ENCODE assay signal across 7 mouse cellular contexts in genomic region chr6:149188041-149188924, GRCm38 (mm10). TPM values are rescaled to one million over a fixed set of nuclear protein-coding genes. Genes with fewer than 3 reads are reported as not detected.
DNase-seq lines count a peak whose midpoint lies in the region; ATAC-seq and TF ChIP-seq lines count a peak whose summit lies in the region.

Gene Amn1 (minus strand): TSS chr6:149188712.

- H3K9me3 ChIP-seq in embryonic facial prominence, embryonic 10.5 days = no peaks in the 10 kb centered on the region
- no peaks in the 10 kb centered on the region for H3K9me3 ChIP-seq in intestine, postnatal 0 days (ENCODE audit: control insufficient read depth)
- no peaks in the 10 kb centered on the region for H3K9me3 ChIP-seq in midbrain, embryonic 12.5 days

- no peaks in the 10 kb centered on the region for H3K27me3 ChIP-seq in embryonic facial prominence, embryonic 10.5 days (replicated peaks; ENCODE audit: low read depth, poor library complexity, severe bottlenecking)
- no peaks in the 10 kb centered on the region for H3K27me3 ChIP-seq in intestine, postnatal 0 days (replicated peaks; ENCODE audit: control insufficient read depth, insufficient read depth, low read length)
- no peaks in the 10 kb centered on the region for H3K27me3 ChIP-seq in midbrain, embryonic 12.5 days
- no peaks in the 10 kb centered on the region for H3K27me3 ChIP-seq in small intestine, adult 2 months (ENCODE audit: control insufficient read depth, insufficient read depth, low read length)

- peak within 1 kb of the TSS; percentile 78 for H3K4me3 ChIP-seq in embryonic facial prominence, embryonic 10.5 days
- H3K4me3 ChIP-seq in intestine, postnatal 0 days (ENCODE audit: low read depth, low read length) = peak within 1 kb of the TSS; percentile 86
- peak within 1 kb of the TSS; percentile 85 for H3K4me3 ChIP-seq in midbrain, embryonic 12.5 days
- H3K4me3 ChIP-seq in small intestine, adult 2 months (ENCODE audit: low read depth, low read length) = peak within 1 kb of the TSS; percentile 86

- H3K27ac ChIP-seq in embryonic facial prominence, embryonic 10.5 days (replicated peaks) = peak within 1 kb of the TSS; percentile 97
- peak within 1 kb of the TSS; percentile 94 for H3K27ac ChIP-seq in intestine, postnatal 0 days (ENCODE audit: low read depth, low read length)
- peak within 1 kb of the TSS; percentile 95 for H3K27ac ChIP-seq in midbrain, embryonic 12.5 days (replicated peaks)
- H3K27ac ChIP-seq in small intestine, adult 2 months (ENCODE audit: insufficient read depth, low read depth, low read length) = peak within 1 kb of the TSS; percentile 97

- intact Hi-C loops in left cerebral cortex, postnatal 4 days (cut with DNase I) = no loop called here

- H3K4me2 ChIP-seq in intestine, postnatal 0 days (replicated peaks; ENCODE audit: low read depth) = peak within 1 kb of the TSS; percentile 82
- H3K4me2 ChIP-seq in midbrain, embryonic 12.5 days (replicated peaks) = peak within 1 kb of the TSS; percentile 60

- WGBS in embryonic facial prominence, embryonic 10.5 days = under 1% methylated on average over 34 of the region's 34 CpGs
- WGBS in intestine, postnatal 0 days = under 1% methylated on average over 34 of the region's 34 CpGs
- WGBS in midbrain, embryonic 12.5 days = under 1% methylated on average over 34 of the region's 34 CpGs
- WGBS in small intestine, adult 2 months = under 1% methylated on average over 34 of the region's 34 CpGs

- peaks cover 14% of the 10 kb centered on the region for H3K4me1 ChIP-seq in embryonic facial prominence, embryonic 10.5 days
- H3K4me1 ChIP-seq in intestine, postnatal 0 days (replicated peaks; ENCODE audit: control insufficient read depth, insufficient read depth, low read length) = 0 out of 2 replicates have a peak, but pooled peaks cover 3% of the 10 kb centered on the region
- peaks cover 17% of the 10 kb centered on the region for H3K4me1 ChIP-seq in midbrain, embryonic 12.5 days
- peaks cover 10% of the 10 kb centered on the region; the same call in 1 of the 2 replicates for H3K4me1 ChIP-seq in small intestine, adult 2 months (ENCODE audit: control insufficient read depth, insufficient read depth, insufficient read length, low read length)

- H3K9ac ChIP-seq in intestine, postnatal 0 days (ENCODE audit: low read depth, low read length) = peak within 1 kb of the TSS; percentile 95
- H3K9ac ChIP-seq in midbrain, embryonic 12.5 days (replicated peaks) = peak within 1 kb of the TSS; percentile 93

- ATAC-seq in intestine, postnatal 0 days = peak; percentile 94
- peak; percentile 99 for ATAC-seq in midbrain, embryonic 12.5 days (ENCODE audit: low FRiP score, low read depth)

- DNase-seq in adrenal gland, postnatal 10 days = peak; percentile 96
- DNase-seq in embryonic facial prominence, embryonic 10.5 days (ENCODE audit: low spot score) = peak; percentile 96
- peak; percentile 84 for DNase-seq in gonadal fat pad, adult 2 months (ENCODE audit: low read depth)
- DNase-seq in left cerebral cortex, postnatal 4 days = peak; percentile 97

- TF ChIP-seq CTCF in intestine, postnatal 0 days (IDR thresholded peaks at IDR 0.05; ENCODE audit: low read depth) = peak; percentile 47; the same call in 1 of the 2 replicates
- TF ChIP-seq CTCF in small intestine, adult 2 months (IDR thresholded peaks at IDR 0.05; ENCODE audit: extremely low read depth, insufficient read length, insufficient replicate concordance, low read depth, low read length) = no peak

- H3K36me3 ChIP-seq in embryonic facial prominence, embryonic 10.5 days (replicated peaks) = peaks cover 27% of the 10 kb centered on the region
- no peaks in the 10 kb centered on the region; the same call in 1 of the 2 replicates for H3K36me3 ChIP-seq in intestine, postnatal 0 days (ENCODE audit: control insufficient read depth, insufficient read depth)
- peaks cover 2% of the 10 kb centered on the region; the same call in 1 of the 2 replicates for H3K36me3 ChIP-seq in midbrain, embryonic 12.5 days
- H3K36me3 ChIP-seq in small intestine, adult 2 months (ENCODE audit: control insufficient read depth, insufficient read depth, low read length) = peaks cover 11% of the 10 kb centered on the region

- peak; percentile 96; the same call in 1 of the 2 replicates for TF ChIP-seq POLR2A in small intestine, adult 2 months (IDR thresholded peaks at IDR 0.05; ENCODE audit: low read depth, low read length)

RNA-seq across cellular contexts. Expression of gene Amn1, which starts in this region (rescaled TPM):
- total RNA-seq in adrenal gland, postnatal 10 days (2021) = 10 to 100 TPM; 25.0 to 26.0 TPM
- 40.2 and 45.1 TPM in 2 replicates for polyA plus RNA-seq in embryonic facial prominence, embryonic 10.5 days (2016; fragmentation: Nextera tagmentation; extraction: Ambion mirVana)
- polyA plus RNA-seq in gonadal fat pad, adult 2 months (2012; rRNA removed) = 10.0 and 10.7 TPM in 2 replicates
- polyA plus RNA-seq in intestine, postnatal 0 days (2015; fragmentation: Nextera tagmentation; extraction: Ambion mirVana) = 17.4 and 20.5 TPM in 2 replicates
- total RNA-seq in left cerebral cortex, postnatal 4 days (2021) = 10 to 100 TPM; 49.2 to 51.6 TPM
- 75.8 and 80.8 TPM in 2 replicates for polyA plus RNA-seq in midbrain, embryonic 12.5 days (2016; fragmentation: Nextera tagmentation; extraction: Ambion mirVana)
- polyA plus RNA-seq in small intestine, adult 2 months (2012; rRNA removed) = 2.8 and 4.0 TPM in 2 replicates

Comparison
In these comparisons a context has a peak if more than half of its experiments do, and no peak if none do; other contexts are left out.
1. Peak in every context shown above with its lines: DNase-seq, ATAC-seq, H3K4me3 ChIP-seq and H3K27ac ChIP-seq.